Mouse (Mus musculus) large intestine, adult 2 months (tissue): ENCODE results near the gene Zg16. TPM values are rescaled to one million over a fixed set of nuclear protein-coding genes. Genes with fewer than 3 reads are reported as not detected.

Experiments used
- DNase-seq: peaks from one replicate; pipeline ENCODE4 v3.0.0-alpha.2; 2012; ENCODE audit warnings: low read depth, low spot score
- WGBS: fragments of 180-500 bp; shearing (Covaris S2); methylation state at CpG from one replicate; pipeline ENCODE4 v1.1.7; 2018; 5-methylcytosine and 5-hydroxymethylcytosine counted together
- polyA plus RNA-seq: library from polyadenylated mRNA; depleted of rRNA; stranded (reverse); fragments of >200 nt; gene quantifications from 2 replicates; pipeline ENCODE4 v1.2.3, GENCODE M21; 2012; rRNA removed

The Zg16 gene
- polyA plus RNA-seq, 1 experiment, result 9,267 TPM

- no peak for DNase-seq
- WGBS, result 65% methylated on average over 10 of the region's 10 CpGs
Measured at GRCm38 (mm10) chr7:127012845-127013244, 74.3 kb downstream of the Zg16 start.

- 59% methylated on average over 6 of the region's 6 CpGs for WGBS
- DNase-seq, result no peak
Measured at GRCm38 (mm10) chr7:127012374-127012773, 74.8 kb downstream of the Zg16 start.

- DNase-seq, result no peak
- WGBS, result 54% methylated on average over 2 of the region's 2 CpGs
Measured at GRCm38 (mm10) chr7:127011717-127012116, 75.4 kb downstream of the Zg16 start.

- no peak for DNase-seq
- WGBS, result 89% methylated on average over 2 of the region's 2 CpGs
Measured at GRCm38 (mm10) chr7:127011051-127011450, 76.1 kb downstream of the Zg16 start.

GRCm38 (mm10) chr7:127009307-127010085, 77.6 kb downstream of the Zg16 start:
- DNase-seq, result no peak
- WGBS, result 46% methylated on average over 17 of the region's 17 CpGs

GRCm38 (mm10) chr7:127008239-127009019, 78.7 kb downstream of the Zg16 start:
- peak; percentile 91 for DNase-seq
- 18% methylated on average over 9 of the region's 9 CpGs for WGBS

GRCm38 (mm10) chr7:127007313-127008024, 79.7 kb downstream of the Zg16 start:
- DNase-seq, result no peak
- 66% methylated on average over 6 of the region's 6 CpGs for WGBS

- 37% methylated on average over 4 of the region's 4 CpGs for WGBS
- DNase-seq, result no peak
Measured at GRCm38 (mm10) chr7:127004122-127004875, 82.8 kb downstream of the Zg16 start.

GRCm38 (mm10) chr7:127003620-127004019, 83.5 kb downstream of the Zg16 start:
- peak; percentile 97 for DNase-seq

More at GRCm38 (mm10) chr7:127003620-127004019, 83.5 kb downstream of the Zg16 start:
- 26% methylated on average over 5 of the region's 5 CpGs for WGBS

Other genes starting within 250 kb of the Zg16 start
- gene Doc2a, start 239.9 kb downstream of the Zg16 start, polyA plus RNA-seq, result not detected in 2 replicates
- gene Hirip3, start 225.4 kb downstream of the Zg16 start, polyA plus RNA-seq, result 9.4 and 13.4 TPM in 2 replicates
- gene Ino80e, start 225.0 kb downstream of the Zg16 start, polyA plus RNA-seq, result 36.5 and 39.3 TPM in 2 replicates
- 37.8 and 51.7 TPM in 2 replicates for gene Taok2, start 202.6 kb downstream of the Zg16 start, polyA plus RNA-seq
- gene Tmem219, start 164.4 kb downstream of the Zg16 start, polyA plus RNA-seq, result 64.4 and 92.1 TPM in 2 replicates
- gene Kctd13, start 158.4 kb downstream of the Zg16 start, polyA plus RNA-seq, result 9.5 and 13.9 TPM in 2 replicates
- 0.43 and 0.45 TPM in 2 replicates for gene Asphd1, start 137.7 kb downstream of the Zg16 start, polyA plus RNA-seq
- 2.9 and 3.4 TPM in 2 replicates for gene Sez6l2, start 136.8 kb downstream of the Zg16 start, polyA plus RNA-seq
- 324 and 348 TPM in 2 replicates for gene Cdipt, start 111.4 kb downstream of the Zg16 start, polyA plus RNA-seq
- gene Cdiptos, start 111.2 kb downstream of the Zg16 start, polyA plus RNA-seq, result 0.80 and 1.1 TPM in 2 replicates
- gene Mvp, start 72.7 kb downstream of the Zg16 start, polyA plus RNA-seq, result 185 and 289 TPM in 2 replicates
- 0.45 and 3.0 TPM in 2 replicates for gene Pagr1b, start 70.8 kb downstream of the Zg16 start, polyA plus RNA-seq
- 5.3 and 11.3 TPM in 2 replicates for gene Pagr1a, start 70.0 kb downstream of the Zg16 start, polyA plus RNA-seq
- 22.1 and 23.8 TPM in 2 replicates for gene Gm42742, start 66.2 kb downstream of the Zg16 start, polyA plus RNA-seq
- gene Prrt2, start 66.1 kb downstream of the Zg16 start, polyA plus RNA-seq, result 1.7 and 2.5 TPM in 2 replicates
- 102 and 115 TPM in 2 replicates for gene Maz, start 60.3 kb downstream of the Zg16 start, polyA plus RNA-seq
- 18.4 and 19.3 TPM in 2 replicates for gene Kif22, start 44.9 kb downstream of the Zg16 start, polyA plus RNA-seq
- gene AI467606, start 4.0 kb upstream of the Zg16 start, polyA plus RNA-seq, result 12.4 and 16.5 TPM in 2 replicates
- 1.5 TPM in 2 replicates for gene Qprt, start 34.9 kb upstream of the Zg16 start, polyA plus RNA-seq
- 3.7 and 5.7 TPM in 2 replicates for gene Spn, start 50.5 kb upstream of the Zg16 start, polyA plus RNA-seq
- 25.1 and 28.6 TPM in 2 replicates for gene Cd2bp2, start 108.7 kb upstream of the Zg16 start, polyA plus RNA-seq
- 30.0 and 34.2 TPM in 2 replicates for gene Tbc1d10b, start 121.1 kb upstream of the Zg16 start, polyA plus RNA-seq
- 2.5 and 4.1 TPM in 2 replicates for gene Mylpf, start 121.6 kb upstream of the Zg16 start, polyA plus RNA-seq
- gene Zfp553, start 145.7 kb upstream of the Zg16 start, polyA plus RNA-seq, result 5.7 and 7.9 TPM in 2 replicates
- gene Sept1, start 145.8 kb upstream of the Zg16 start, polyA plus RNA-seq, result 32.4 and 34.6 TPM in 2 replicates
- 25.7 and 34.0 TPM in 2 replicates for gene Zfp771, start 156.9 kb upstream of the Zg16 start, polyA plus RNA-seq
- gene Dctpp1, start 173.4 kb upstream of the Zg16 start, polyA plus RNA-seq, result 79.9 and 80.9 TPM in 2 replicates
- gene Sephs2, start 186.7 kb upstream of the Zg16 start, polyA plus RNA-seq, result 58.1 and 85.1 TPM in 2 replicates
- 9.9 and 13.0 TPM in 2 replicates for gene Itgal, start 208.9 kb upstream of the Zg16 start, polyA plus RNA-seq